Mouse (Mus musculus) heart, adult 18-20 months (tissue): ENCODE results near the gene Syde2. TPM values are rescaled to one million over a fixed set of nuclear protein-coding genes. Genes with fewer than 3 reads are reported as not detected.

Experiments used
- DNase-seq, 2 experiments: peaks; one replicate each; pipeline ENCODE4 v3.0.0; 2021 to 2022; ENCODE audit warnings: mixed read lengths in 1 of 2
- long read RNA-seq, 2 experiments: library from polyadenylated mRNA; stranded (forward); transcript quantifications; one replicate each; pipeline ENCODE4 v2.0.0; 2021
- total RNA-seq, 2 experiments: library from RNA; stranded (reverse); gene quantifications; 2 replicates each; pipeline ENCODE4 v1.2.3; 2021

The Syde2 gene
- 10 to 100 TPM; 16.2 to 16.7 TPM for total RNA-seq
- long read RNA-seq, experiment 1, full-length matches to known transcripts: 1 of 14 reads
- long read RNA-seq, experiment 1, partial matches to known transcripts: 1 of 14 reads
- long read RNA-seq, experiment 1, other reads (novel, unspliced or antisense): 12 of 14 reads
- long read RNA-seq, experiment 2, full-length matches to known transcripts: 1 of 7 reads
- long read RNA-seq, experiment 2, partial matches to known transcripts: 1 of 7 reads
- long read RNA-seq, experiment 2, other reads (novel, unspliced or antisense): 5 of 7 reads

- DNase-seq: peak; percentile 86 to 90
Measured at GRCm38 (mm10) chr3:145987268-145987969, at the start of gene Syde2. Gene Syde2 (plus strand): TSS chr3:145987870.

DNA sequence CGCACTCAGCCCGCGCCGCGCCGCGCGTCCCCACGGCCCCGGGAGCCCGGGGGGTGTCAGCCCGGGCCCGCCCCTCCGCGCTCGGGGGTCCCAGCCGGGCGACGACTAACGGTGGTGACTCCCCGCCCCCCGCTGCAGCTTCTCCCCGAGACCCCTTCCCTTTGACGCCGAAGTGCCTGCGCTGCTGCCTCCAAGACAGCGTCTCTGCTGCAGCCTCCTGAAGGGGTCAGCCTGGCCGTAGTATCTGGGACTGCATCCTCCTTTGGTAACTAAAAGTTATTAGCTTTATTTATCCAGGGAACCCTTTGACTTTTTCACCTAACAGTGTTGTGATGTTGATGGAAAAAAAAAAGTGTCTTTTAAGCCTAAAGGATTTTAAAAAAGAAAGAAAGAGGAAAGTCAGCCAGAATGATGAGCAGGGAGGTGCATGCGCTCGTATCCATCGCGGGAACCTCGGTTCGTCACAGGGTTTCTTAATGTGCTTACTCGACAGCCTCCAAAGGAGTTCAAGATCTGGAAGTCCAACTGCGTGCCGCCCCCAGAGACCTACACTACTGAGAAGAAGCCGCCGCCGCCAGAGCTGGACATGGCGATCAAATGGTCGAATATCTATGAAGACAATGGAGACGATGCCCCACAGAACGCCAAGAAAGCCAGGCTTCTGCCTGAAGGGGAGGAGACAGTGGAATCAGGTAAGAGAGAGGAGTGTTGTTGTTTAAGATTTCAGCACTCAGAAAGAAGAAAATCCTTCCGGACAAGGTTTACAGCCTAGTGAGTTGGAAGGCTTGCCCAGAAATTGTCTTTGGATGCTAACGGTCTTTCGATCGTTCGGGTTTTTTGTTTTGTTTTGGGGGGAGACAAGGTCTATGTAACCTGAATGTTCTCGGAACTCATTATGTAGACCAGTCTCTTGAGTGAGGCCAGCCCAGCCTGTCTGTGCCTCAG lies 49.0 kb upstream of the Syde2 start:
- DNase-seq: no peak

- no peak for DNase-seq
Measured at GRCm38 (mm10) chr3:145939402-145939801, 48.3 kb upstream of the Syde2 start.

GRCm38 (mm10) chr3:145939971-145940370 lies 47.7 kb upstream of the Syde2 start:
- DNase-seq: no peak

DNA sequence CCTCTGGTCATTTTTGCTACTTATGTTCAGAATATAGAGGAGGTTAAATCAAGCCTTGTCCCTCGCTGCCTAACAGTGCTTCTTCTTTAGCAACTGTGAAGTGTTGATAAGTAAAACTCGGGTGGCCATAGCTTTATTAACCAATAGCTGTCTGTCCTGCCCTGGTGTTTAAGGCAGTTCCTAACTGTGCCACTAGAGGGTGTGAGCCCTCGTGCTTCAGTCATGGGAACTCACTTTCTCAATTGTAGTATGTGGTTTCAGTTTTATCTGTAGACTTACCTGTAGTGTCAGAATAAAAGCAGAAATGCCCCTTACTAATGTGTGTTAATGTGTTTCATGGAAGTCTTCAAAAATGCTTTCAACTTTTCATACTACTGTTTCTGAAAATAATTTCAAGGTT lies 45.7 kb upstream of the Syde2 start:
- peak; percentile 63 to 86 for DNase-seq

DNA sequence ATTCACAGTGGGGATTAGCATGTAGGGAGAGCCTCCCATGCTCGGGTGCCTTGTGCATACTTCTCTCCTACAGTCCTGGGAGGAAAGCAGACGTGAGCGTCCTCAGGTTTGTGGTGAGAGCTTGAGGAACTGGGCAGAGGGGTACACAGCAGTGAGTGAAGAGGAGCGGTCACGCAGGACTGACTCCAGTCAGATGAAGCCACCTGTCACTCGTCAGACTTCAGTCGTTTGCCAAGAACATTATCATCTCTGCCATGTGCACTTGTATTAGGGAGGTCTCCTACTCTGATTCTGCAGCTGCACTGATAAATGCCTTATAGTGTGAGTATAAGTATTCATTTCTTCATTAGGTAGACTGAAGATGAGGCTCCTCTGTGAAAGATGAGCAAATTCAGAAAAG lies 43.3 kb upstream of the Syde2 start:
- DNase-seq: no peak

- DNase-seq: no peak
Measured at GRCm38 (mm10) chr3:145945904-145946303, 41.8 kb upstream of the Syde2 start.

GRCm38 (mm10) chr3:145946654-145947053 lies 41.0 kb upstream of the Syde2 start:
- DNase-seq: no peak

- DNase-seq: no peak
Measured at GRCm38 (mm10) chr3:145947539-145948204, 40.0 kb upstream of the Syde2 start.

GRCm38 (mm10) chr3:145950034-145950814 lies 37.4 kb upstream of the Syde2 start:
- peak; percentile 64 to 72 for DNase-seq

DNA sequence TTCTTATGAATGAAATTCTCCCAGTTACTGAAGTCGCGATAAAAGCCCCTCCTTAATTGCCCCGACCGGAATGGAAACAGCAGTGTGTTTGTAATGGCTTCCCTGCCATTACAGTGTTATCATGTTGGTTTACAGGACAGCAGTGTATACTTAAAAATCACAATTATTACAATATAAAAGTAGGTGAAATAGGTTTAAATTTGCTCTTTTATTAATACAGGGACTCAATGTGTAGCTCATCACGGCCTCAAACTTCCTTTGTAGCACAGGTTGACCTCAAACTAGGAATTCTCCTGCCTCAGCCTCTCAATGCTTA lies 36.9 kb upstream of the Syde2 start:
- no peak for DNase-seq

DNA sequence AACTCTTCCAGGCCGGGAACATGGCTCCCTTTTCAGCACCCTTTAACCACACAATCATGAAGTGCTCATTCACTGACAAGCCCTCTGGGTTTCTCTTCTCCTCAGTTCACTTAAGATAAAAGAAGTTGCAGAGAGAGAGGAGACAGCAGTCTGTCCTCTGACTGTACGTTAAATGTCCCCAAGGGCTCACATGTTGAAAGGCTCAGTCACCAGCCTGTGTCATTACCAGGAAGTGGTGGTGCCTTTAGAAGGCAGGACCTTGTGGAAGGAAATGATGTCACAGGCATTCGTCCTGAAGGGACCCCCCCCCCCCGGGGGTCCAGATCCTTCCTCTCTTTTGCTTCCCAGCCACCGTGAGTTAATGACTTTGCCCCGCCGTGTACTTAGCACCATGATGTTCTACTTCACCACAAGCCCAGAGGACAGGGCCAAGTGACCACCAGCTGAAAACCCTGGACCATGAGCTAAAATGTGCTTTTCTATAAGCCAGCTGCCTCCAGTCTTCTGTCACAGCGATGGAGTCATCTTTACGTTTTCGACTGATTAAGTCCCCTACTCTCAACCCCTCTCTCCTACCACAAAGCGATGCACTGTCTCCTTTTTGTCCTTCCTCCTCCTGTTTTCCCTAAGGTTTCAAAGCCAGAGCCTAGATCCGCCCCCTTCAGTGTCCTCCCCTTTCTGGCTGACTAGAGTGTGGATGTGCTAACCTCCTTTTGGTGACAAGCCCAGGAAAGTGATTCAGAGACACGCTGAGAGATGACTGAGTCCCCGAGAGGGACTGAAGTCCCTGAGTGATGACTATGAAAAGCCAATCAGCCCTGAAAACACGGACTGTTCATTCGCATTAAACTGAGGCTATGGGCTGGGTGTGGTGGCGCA lies 36.1 kb upstream of the Syde2 start:
- peak; percentile 68 to 77 for DNase-seq

- DNase-seq: no peak
Measured at GRCm38 (mm10) chr3:145952945-145953344, 34.7 kb upstream of the Syde2 start.

- DNase-seq: no peak
Measured at GRCm38 (mm10) chr3:145953411-145953810, 34.3 kb upstream of the Syde2 start.

DNA sequence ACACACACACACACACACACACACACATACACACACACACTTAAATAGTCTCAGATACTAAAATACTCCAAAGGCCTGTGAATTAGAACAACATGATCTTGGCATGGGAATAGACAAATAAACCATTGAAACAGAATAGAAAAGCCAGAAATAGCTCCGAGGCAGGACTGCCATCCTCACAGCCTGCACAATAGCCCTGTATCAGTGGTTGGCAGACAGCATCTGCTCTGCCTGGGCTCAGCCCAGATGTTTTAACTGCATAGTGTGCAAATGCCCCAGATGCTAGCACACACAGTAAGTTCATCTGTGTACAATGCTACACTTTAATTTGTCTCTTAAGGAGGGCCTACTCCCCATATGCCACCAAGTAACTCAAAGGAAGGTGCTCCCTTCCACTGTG lies 27.8 kb upstream of the Syde2 start:
- peak; percentile 31 to 57 for DNase-seq

DNA sequence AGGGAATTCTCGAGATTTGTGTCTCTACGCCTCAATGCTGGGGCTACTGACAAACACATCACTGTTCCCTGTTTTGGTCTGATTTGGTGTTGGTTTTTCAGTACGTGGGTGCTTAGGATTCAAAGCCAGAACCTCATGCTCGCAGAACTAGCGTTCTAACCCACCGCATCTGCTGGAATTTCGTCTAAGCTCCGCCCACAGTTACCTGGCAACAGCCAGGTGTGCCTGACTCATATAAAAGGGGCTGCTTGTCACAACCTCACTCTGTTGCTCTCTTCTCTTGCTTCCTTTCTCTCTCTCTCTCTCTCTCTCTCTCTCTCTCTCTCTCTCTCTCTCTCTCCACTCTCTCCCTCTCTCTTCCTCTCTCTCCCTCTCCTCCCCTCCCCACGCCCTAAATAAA lies 25.3 kb upstream of the Syde2 start:
- DNase-seq: no peak

DNA sequence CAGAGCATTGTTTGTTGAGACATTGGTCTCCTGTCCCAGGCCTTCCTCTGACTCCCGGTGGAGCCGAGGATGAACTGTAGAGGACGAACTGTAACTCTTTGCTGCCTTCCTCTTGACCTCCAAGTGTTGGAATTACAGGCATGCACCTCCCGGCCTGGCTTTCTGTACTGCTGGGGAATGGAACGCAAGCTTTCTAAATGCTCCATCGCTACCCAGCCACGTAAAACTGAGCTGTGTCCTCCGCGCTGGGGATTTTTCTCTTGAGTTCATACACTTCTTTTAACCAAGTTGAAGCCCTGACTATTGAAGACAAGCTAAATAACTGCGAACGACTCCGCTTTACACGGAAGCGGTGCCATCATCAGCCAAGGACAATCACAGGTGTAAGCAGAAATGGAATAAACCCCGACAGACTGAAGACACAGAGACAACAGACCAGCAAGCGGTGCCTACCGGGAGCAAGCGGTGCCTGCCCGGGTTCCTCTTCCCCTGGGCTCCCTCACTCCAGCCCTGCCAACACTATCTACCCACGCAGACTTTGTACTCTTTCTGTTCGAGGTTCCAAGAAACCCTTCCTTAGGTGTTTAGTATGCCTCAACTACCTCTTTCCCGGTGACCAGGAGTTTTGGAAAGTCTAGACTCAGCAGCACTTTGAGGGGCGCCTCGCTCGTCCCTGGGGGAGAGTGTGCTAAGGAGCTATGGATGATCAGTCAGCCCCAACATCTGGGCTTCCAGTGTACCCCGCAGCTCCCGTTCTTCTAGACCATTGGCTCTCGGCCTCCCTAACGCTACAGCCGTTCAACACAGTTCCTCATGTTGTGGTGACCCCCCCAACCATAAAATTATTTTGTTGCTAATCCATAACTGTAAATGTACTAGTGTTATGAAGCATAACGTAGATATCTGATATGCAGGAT lies 24.3 kb upstream of the Syde2 start:
- DNase-seq: peak; percentile 48 to 56

DNA sequence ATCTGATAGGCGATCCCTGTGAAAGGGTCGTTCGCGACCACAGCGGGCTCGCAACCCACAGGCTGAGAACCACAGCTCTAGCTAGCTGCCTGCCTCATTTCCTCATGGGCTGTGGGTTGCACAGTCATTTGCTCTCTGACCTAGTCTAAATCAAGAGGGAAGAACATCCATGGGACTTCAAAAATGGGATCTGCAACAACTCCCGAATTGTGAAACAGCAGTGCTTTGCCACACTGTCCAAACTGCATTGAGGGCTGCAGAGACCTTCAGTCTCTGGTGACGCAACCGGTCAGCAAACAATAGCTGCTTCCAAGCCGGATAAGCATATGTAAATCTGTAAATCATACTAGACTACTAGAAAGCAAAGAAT lies 23.7 kb upstream of the Syde2 start:
- peak; percentile 59 to 62 for DNase-seq

DNA sequence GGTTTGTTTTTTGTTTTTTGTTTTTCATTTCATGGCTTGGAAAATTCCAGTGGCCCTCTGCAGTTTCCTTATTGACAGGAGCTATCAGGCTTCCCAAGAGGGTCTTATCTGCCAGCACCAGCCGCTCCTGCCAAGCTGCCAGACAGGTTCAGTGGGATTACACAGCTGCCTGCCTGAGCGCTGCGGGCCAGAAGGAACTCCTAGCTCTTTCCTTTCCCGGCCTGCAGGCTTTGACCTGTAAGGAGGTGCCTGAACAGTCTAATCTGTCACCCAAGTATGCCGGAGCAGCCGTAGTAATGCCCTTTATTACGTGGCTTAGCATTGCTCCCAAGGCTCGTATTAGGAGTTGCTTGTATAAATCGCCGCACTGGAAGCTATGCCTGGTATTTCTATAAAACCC lies 23.2 kb upstream of the Syde2 start:
- peak; percentile 68 to 73 for DNase-seq
